Mouse (Mus musculus) hindbrain, embryonic 14.5 days (tissue): ENCODE measurements at regions not wholly inside any gene's neighbourhood (a gene's known extent, or its start where the extent isn't known, plus 50 kb on each side); places are given as distances from the start of the nearest gene placed in this dataset.

Source experiments
- ATAC-seq: fragments of 200-750 bp; cut with Nextera tagmentation; 2 replicates; pipeline ENCODE4 v1.8.0; 2017; ENCODE audit warnings: moderate number of reproducible peaks, mild to moderate bottlenecking, moderate TSS enrichment, moderate library complexity; ENCODE audit not compliant: low FRiP score
- DNase-seq: peaks from one replicate; pipeline ENCODE4 v3.0.0-alpha.2; 2015; ENCODE audit warnings: low spot score
- H3K27ac ChIP-seq: fragments of 300-500 bp; sonication (generic); 2 replicates; pipeline ENCODE4 v1.5.1; 2014; ENCODE audit warnings: mild to moderate bottlenecking, moderate library complexity
- H3K27me3 ChIP-seq: fragments of 300-500 bp; sonication (generic); 2 replicates; pipeline ENCODE4 v1.6.1; 2014; ENCODE audit warnings: mild to moderate bottlenecking, low read length, mixed read lengths; ENCODE audit not compliant: control insufficient read depth, insufficient read depth
- H3K36me3 ChIP-seq: fragments of 300-500 bp; sonication (generic); replicated peaks from 2 replicates; pipeline ENCODE4 v1.6.1; 2014; ENCODE audit not compliant: control insufficient read depth, insufficient read depth
- H3K4me1 ChIP-seq: fragments of 300-500 bp; sonication (generic); replicated peaks from 2 replicates; pipeline ENCODE4 v1.6.1; 2014; ENCODE audit warnings: antibody characterized with exemption, low read length, mixed read lengths; ENCODE audit not compliant: control insufficient read depth, insufficient read depth
- H3K4me2 ChIP-seq: fragments of 300-500 bp; sonication (generic); replicated peaks from 2 replicates; pipeline ENCODE4 v1.6.1; 2014; ENCODE audit warnings: mild to moderate bottlenecking, moderate library complexity
- H3K4me3 ChIP-seq: fragments of 300-500 bp; sonication (generic); replicated peaks from 2 replicates; pipeline ENCODE4 v1.5.1; 2014; ENCODE audit warnings: mild to moderate bottlenecking, low read length
- H3K9ac ChIP-seq: fragments of 300-500 bp; sonication (generic); 2 replicates; pipeline ENCODE4 v1.6.1; 2014
- H3K9me3 ChIP-seq: fragments of 300-500 bp; sonication (generic); 2 replicates; pipeline ENCODE4 v1.6.1; 2016; ENCODE audit warnings: low read length; ENCODE audit not compliant: control insufficient read depth
- WGBS: fragments of 180-500 bp; shearing (Covaris S2); extraction: QIAGEN DNeasy Blood & Tissue Kit; methylation state at CpG from one replicate; pipeline ENCODE4 v1.1.7; 2014; 5-methylcytosine and 5-hydroxymethylcytosine counted together

DNA sequence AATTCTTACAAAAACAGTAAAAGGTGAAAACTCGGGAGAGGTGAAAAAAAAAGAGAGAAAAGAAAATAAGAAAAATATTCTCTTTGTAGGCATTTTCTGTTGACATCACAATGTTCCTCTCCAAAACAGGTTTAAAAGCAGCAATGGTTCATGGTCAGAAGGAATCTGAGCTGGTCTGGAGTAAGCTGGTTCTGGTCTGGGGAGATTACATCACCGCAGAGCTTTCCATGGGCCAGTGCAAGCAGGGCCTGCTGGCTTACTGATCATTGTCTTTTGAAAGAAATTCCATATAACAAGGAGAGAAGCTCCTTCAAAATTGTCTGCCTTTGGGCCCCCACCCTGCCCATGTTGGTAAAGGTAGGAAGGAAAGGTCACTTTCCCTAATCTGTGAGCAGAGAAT, 222.3 kb upstream of the Tnc start:
- H3K4me2 ChIP-seq = no peak overlapping the region
- WGBS = 82% methylated on average over 2 of the region's 2 CpGs
- no peaks in the 10 kb centered on the region for H3K4me1 ChIP-seq
- no peak for DNase-seq
- H3K27me3 ChIP-seq = no peaks in the 10 kb centered on the region
- H3K36me3 ChIP-seq = no peaks in the 10 kb centered on the region
- no peak for ATAC-seq
- H3K4me3 ChIP-seq = no peak overlapping the region
- no peak overlapping the region for H3K9ac ChIP-seq
- no peaks in the 10 kb centered on the region for H3K9me3 ChIP-seq
- H3K27ac ChIP-seq = no peak overlapping the region

DNA sequence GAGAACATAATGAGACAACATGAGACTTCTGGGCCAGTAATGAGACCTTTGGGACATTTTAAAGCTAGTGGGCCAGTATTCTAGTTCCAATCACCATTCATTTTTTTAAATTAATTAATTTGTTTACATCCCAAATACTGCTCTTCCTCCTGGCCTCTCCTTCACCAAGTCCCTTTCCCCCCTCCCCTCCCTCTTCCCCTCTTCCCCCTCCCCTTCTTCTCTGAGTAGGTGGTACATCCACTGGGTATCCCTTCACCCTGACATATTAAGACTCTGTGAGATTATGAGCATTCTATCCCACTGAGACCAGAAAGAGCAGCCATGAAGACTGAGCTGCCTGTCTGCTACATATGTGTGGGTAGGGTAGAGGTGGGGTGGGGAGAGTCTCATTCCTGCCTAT, 213.7 kb upstream of the Tnc start:
- no peaks in the 10 kb centered on the region for H3K4me1 ChIP-seq
- H3K9ac ChIP-seq = no peak overlapping the region
- H3K4me3 ChIP-seq = no peak overlapping the region
- ATAC-seq (no peak), DNase-seq (no peak)
- no peak overlapping the region for H3K27ac ChIP-seq
- no peaks in the 10 kb centered on the region for H3K27me3 ChIP-seq
- H3K36me3 ChIP-seq = no peaks in the 10 kb centered on the region
- H3K4me2 ChIP-seq = no peak overlapping the region
- H3K9me3 ChIP-seq = no peaks in the 10 kb centered on the region

DNA sequence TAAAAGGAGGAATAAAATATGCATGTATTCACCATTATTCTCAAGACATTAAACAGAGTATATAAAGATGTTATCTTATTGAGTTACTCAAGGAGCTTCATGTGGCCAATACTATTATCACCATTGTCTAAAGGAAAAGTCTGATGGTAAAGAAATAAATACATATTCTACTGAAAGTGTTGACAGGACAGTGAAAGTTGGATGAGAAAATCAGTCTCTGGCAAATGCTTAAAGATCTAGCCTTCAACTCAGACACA, 213.3 kb upstream of the Tnc start:
- DNase-seq (no peak), ATAC-seq (no peak)

DNA sequence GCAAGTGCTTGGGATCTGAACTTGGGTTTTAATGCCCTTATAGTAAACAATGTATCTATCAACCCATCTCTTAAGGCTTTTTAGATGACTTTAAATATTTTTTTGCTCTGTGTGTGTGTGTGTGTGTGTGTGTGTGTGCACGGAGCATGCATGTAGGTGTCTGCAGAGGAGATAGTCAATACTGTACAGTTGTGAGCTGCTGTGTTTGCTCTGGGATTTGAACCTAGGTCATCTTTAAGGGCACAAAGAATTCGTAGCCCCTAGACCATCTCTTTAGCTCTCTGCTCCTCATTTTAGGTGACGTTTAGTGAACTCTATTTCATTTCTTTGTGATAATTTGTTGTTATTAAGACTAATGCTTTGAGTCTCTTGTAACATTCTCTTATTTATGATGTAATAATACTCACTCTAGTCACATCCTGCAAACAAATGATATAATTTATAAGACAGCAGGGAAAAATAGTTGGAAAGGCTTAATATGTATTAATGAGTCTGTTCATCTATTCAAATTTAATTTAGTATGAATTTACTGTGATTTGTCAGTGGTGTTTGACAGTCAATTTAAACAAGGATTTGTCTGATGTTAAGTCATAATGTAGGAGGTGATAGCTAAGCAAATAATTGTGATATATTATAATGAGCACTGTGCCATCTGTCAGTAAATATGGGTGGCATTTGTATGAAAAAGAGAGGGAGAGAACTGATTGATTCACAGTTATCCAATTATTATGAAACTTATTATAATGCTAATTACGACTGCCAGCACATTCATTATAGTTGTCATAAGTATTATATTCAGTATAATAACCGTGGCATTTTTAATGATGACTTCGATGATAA, 212.8 kb upstream of the Tnc start:
- ATAC-seq (peak; percentile 64), DNase-seq (no peak)
- Histone ChIP-seq H3K27ac (no peak overlapping the region), H3K4me1 (no peaks in the 10 kb centered on the region), H3K4me3 (no peak overlapping the region), H3K9me3 (no peaks in the 10 kb centered on the region), H3K9ac (no peak overlapping the region), H3K4me2 (no peak overlapping the region), H3K27me3 (no peaks in the 10 kb centered on the region), H3K36me3 (no peaks in the 10 kb centered on the region)
- 57% methylated on average over 6 of the region's 6 CpGs for WGBS

More for the DNA sequence above, 213.3 kb upstream of the Tnc start:
- H3K4me2 ChIP-seq = no peak overlapping the region
- no peak overlapping the region for H3K4me3 ChIP-seq
- H3K27me3 ChIP-seq = no peaks in the 10 kb centered on the region
- no peak overlapping the region for H3K27ac ChIP-seq
- H3K9me3 ChIP-seq = no peaks in the 10 kb centered on the region
- no peaks in the 10 kb centered on the region for H3K4me1 ChIP-seq
- H3K9ac ChIP-seq = no peak overlapping the region
- no peaks in the 10 kb centered on the region for H3K36me3 ChIP-seq

DNA sequence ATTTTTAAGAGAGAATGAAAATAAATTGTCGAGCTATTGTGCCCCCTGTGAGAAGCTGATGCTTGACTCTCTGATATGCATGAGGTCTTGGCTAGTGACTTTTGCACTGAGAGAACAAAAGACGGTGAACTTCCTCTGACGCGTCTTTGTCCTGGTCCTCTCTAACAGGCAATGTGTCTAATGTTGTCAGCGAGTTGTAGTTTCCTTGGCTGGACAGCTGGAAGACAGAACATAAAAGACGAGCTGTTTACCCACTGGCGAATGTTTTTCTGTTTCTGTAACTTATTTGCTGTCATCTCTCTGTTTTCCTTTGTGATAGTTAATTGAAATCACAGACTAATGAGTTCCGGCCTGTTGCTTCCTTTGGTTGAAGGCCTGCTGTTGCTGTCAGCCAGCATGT, 208.4 kb upstream of the Tnc start:
- WGBS = 26% methylated on average over 8 of the region's 8 CpGs
- no peaks in the 10 kb centered on the region for H3K36me3 ChIP-seq
- DNase-seq (no peak), ATAC-seq (no peak)
- H3K27ac ChIP-seq = no peak overlapping the region
- H3K9ac ChIP-seq = no peak overlapping the region
- no peak overlapping the region for H3K4me2 ChIP-seq
- no peaks in the 10 kb centered on the region for H3K9me3 ChIP-seq
- no peaks in the 10 kb centered on the region for H3K4me1 ChIP-seq
- H3K27me3 ChIP-seq = no peaks in the 10 kb centered on the region
- no peak overlapping the region for H3K4me3 ChIP-seq

DNA sequence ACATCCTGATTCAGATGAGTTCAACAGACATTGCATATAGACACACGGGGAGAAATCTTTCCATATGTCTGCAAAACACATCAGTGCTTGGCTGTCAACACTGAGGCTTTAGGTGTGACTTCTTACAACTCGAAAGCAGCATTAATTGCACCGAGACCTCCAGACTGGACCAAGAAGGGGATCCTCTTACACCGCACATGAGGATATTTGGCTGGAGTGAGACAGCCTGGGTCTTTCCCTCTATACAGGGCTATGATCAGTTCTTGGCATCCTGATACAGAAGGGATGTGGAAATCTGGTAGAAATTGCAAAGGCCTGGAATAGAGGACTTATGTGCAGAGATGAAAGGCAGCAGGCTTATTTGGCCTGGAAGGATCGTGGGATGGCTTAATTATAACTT, 203.9 kb upstream of the Tnc start:
- no peaks in the 10 kb centered on the region for H3K4me1 ChIP-seq
- H3K4me3 ChIP-seq = no peak overlapping the region
- H3K27ac ChIP-seq = no peak overlapping the region
- no peak overlapping the region for H3K9ac ChIP-seq
- no peaks in the 10 kb centered on the region for H3K27me3 ChIP-seq
- no peaks in the 10 kb centered on the region for H3K36me3 ChIP-seq
- WGBS = 85% methylated on average over 5 of the region's 5 CpGs
- H3K4me2 ChIP-seq = no peak overlapping the region
- no peaks in the 10 kb centered on the region for H3K9me3 ChIP-seq
- ATAC-seq = no peak
- DNase-seq = no peak

DNA sequence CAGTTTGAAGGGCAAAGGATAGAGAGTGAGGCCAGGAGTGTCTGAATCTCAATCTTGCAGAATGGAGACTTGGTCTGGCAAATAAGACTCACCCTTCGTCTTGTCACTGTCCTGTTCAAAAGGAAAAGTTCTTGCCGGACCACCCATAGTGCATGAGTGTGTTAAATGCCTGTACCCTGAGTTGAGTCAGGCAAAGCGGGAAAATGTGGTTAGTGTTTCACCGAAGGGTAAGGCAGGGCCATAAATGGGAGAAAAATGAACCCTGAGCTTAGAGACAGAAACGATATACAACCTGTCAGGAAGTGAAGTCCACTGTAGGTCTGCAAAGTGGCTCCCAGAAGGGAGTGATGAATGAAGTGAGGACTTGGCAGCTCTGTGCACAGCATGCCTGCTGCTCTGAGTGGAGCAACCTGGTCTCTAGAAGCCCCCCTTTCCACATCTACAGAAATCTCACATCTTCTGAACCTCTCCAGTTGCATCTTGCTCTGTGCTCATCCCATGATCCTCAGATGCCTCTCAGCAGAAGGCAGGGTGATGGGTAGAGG, 191.5 kb upstream of the Tnc start:
- no peak overlapping the region for H3K4me3 ChIP-seq
- H3K4me2 ChIP-seq = no peak overlapping the region
- DNase-seq = no peak
- no peaks in the 10 kb centered on the region for H3K27me3 ChIP-seq
- no peaks in the 10 kb centered on the region for H3K36me3 ChIP-seq
- no peak overlapping the region for H3K27ac ChIP-seq
- WGBS = 76% methylated on average over 5 of the region's 5 CpGs
- no peaks in the 10 kb centered on the region for H3K9me3 ChIP-seq
- no peaks in the 10 kb centered on the region for H3K4me1 ChIP-seq
- ATAC-seq = no peak
- no peak overlapping the region for H3K9ac ChIP-seq

DNA sequence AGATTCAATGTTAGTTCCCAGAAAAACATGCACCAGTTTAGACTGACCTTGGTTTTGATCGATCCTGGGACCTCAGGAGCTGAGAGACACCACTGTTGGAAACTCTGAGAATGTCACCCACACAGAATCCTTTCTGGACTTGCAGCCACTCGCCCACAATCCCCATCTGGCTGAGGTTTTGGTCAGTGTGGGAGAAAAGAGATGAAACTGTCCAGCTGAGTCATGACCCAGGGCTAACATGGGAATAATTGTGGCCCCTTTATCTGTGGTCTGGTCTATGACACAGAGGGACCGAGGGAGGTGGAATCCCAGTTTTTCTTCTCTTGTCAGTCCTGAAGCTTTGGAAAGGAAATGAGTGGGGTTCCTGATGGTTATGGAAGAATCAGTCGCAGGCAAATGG, 188.7 kb upstream of the Tnc start:
- Histone ChIP-seq H3K4me3 (no peak overlapping the region), H3K4me1 (no peaks in the 10 kb centered on the region), H3K27me3 (no peaks in the 10 kb centered on the region), H3K36me3 (no peaks in the 10 kb centered on the region), H3K9me3 (no peaks in the 10 kb centered on the region), H3K4me2 (no peak overlapping the region), H3K27ac (no peak overlapping the region), H3K9ac (no peak overlapping the region)
- 87% methylated on average over 4 of the region's 4 CpGs for WGBS
- ATAC-seq = no peak
- no peak for DNase-seq

DNA sequence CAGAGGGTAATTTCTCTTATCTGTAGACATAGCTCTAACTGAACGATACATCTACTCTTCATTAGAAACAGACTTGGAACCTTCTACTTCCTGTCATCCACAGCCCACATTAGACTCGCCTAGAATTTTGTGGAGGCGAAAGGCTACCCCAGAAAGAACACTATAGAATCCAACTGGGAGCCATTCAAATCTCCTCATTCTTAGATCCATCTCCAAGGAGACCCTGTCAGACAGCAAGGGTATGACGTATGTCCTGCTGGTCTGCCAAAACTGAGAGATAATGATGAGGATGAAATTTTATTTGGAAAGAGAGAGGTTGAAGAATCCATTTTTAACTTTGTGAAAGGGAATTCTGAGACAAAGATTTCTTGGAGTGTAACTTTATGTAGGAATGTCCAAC, 185.3 kb upstream of the Tnc start:
- DNase-seq (no peak), ATAC-seq (no peak)
- Histone ChIP-seq H3K4me1 (no peaks in the 10 kb centered on the region), H3K36me3 (no peaks in the 10 kb centered on the region), H3K27me3 (no peaks in the 10 kb centered on the region), H3K4me3 (no peak overlapping the region), H3K27ac (no peak overlapping the region), H3K4me2 (no peak overlapping the region), H3K9ac (no peak overlapping the region), H3K9me3 (no peaks in the 10 kb centered on the region)
- 34% methylated on average over 4 of the region's 4 CpGs for WGBS

DNA sequence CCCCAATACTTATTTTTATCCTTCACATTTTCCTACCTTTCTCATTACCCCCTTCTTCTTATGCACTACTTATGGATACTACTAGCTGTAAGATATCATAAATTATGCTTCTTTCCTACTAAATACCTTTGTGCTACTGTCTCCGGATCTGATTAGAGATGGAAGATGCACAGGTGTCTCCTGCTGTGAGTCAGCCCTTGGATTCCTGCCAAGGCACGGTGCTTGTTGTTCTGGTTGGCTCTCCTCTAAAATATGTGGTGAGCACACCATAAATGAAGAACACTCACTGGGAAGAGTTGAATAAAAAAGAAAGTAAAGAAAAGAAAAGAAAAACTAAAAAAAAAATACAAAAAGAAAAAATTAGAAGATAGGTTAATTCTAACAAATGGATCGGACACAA, 181.5 kb upstream of the Tnc start:
- ATAC-seq = no peak

More for the DNA sequence above, 181.5 kb upstream of the Tnc start:
- Histone ChIP-seq H3K9ac (no peak overlapping the region), H3K4me1 (no peaks in the 10 kb centered on the region), H3K36me3 (no peaks in the 10 kb centered on the region), H3K4me3 (no peak overlapping the region), H3K27ac (no peak overlapping the region), H3K4me2 (no peak overlapping the region), H3K9me3 (no peaks in the 10 kb centered on the region), H3K27me3 (no peaks in the 10 kb centered on the region)
- no peak for DNase-seq
- WGBS = 71% methylated on average over 3 of the region's 3 CpGs
